Mouse (Mus musculus) thymus, adult 2 months (tissue): Measurements from ENCODE around the gene Ube2m. TPM values are rescaled to one million over a fixed set of nuclear protein-coding genes. Genes with fewer than 3 reads are reported as not detected.

Experiments
- DNase-seq: peaks from one replicate; pipeline ENCODE4 v3.0.0; 2021
- H3K27ac ChIP-seq: fragments of 200-500 bp; 2 replicates; pipeline ENCODE4 v1.5.1; 2012; ENCODE audit warnings: low read length, control low read depth; ENCODE audit not compliant: control insufficient read depth, insufficient read depth
- H3K27me3 ChIP-seq: fragments of 200-500 bp; 2 replicates; pipeline ENCODE4 v1.6.1; 2012; ENCODE audit warnings: mild to moderate bottlenecking, low read length, moderate library complexity, mixed read lengths; ENCODE audit not compliant: control insufficient read depth, insufficient read depth
- H3K36me3 ChIP-seq: fragments of 200-500 bp; 2 replicates; pipeline ENCODE4 v1.6.1; 2012; ENCODE audit warnings: mild to moderate bottlenecking, low read length, moderate library complexity; ENCODE audit not compliant: control insufficient read depth, insufficient read depth
- H3K4me1 ChIP-seq: fragments of 200-500 bp; replicated peaks from 2 replicates; pipeline ENCODE4 v1.6.1; 2012; ENCODE audit warnings: low read length; ENCODE audit not compliant: control insufficient read depth, insufficient read depth
- H3K4me3 ChIP-seq: fragments of 200-500 bp; 2 replicates; pipeline ENCODE4 v1.5.1; 2012; ENCODE audit warnings: mild to moderate bottlenecking, low read length, control low read depth, moderate library complexity; ENCODE audit not compliant: control insufficient read depth, insufficient read depth
- CTCF ChIP-seq: fragments of 200-500 bp; IDR thresholded peaks from 2 replicates; pipeline ENCODE4 v1.5.1; 2012; ENCODE audit warnings: mild to moderate bottlenecking, control low read depth, low read length, moderate library complexity, borderline replicate concordance; ENCODE audit not compliant: control insufficient read depth, poor library complexity, insufficient read depth; ENCODE audit errors: extremely low read depth
- POLR2A ChIP-seq: fragments of 200-500 bp; IDR thresholded peaks from 2 replicates; pipeline ENCODE4 v1.6.1; 2012; ENCODE audit warnings: mild to moderate bottlenecking, low read length, control low read depth, moderate library complexity; ENCODE audit not compliant: control insufficient read depth, poor library complexity, insufficient read depth; ENCODE audit errors: extremely low read depth
- WGBS: fragments of 180-500 bp; shearing (Covaris S2); methylation state at CpG from one replicate; pipeline ENCODE4 v1.1.7; 2018; 5-methylcytosine and 5-hydroxymethylcytosine counted together
- polyA plus RNA-seq: library from polyadenylated mRNA; depleted of rRNA; stranded (reverse); fragments of >200 nt; gene quantifications from 2 replicates; pipeline ENCODE4 v1.2.3, GENCODE M21; 2012

The Ube2m gene
- polyA plus RNA-seq, 1 experiment: 236 TPM

DNA sequence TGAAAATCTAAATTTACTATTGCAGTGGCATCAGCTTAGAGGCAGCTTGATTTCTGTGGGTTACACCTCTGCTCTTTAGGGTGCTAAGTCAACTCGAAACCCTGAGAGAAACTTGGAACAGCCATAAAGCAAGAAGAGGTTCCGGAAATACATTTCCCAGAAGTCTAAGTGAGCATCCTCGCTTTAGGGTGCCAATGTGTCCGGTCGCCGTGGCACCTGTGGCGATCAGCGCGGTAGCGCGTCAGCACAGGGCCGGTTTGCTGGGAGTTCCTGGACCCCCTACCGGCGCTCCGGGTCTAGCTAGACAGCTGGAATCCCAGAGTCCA lies 15.8 kb upstream of the Ube2m start:
- no peak for TF ChIP-seq CTCF
- TF ChIP-seq POLR2A: no peak
- Histone ChIP-seq H3K4me1 (0 out of 2 replicates have a peak, but pooled peaks cover 2% of the 10 kb centered on the region), H3K4me3 (peak overlapping the region; percentile 78), H3K27ac (no peak overlapping the region), H3K27me3 (no peaks in the 10 kb centered on the region), H3K36me3 (no peaks in the 10 kb centered on the region)
- WGBS: 5% methylated on average over 15 of the region's 15 CpGs
- DNase-seq: no peak

DNA sequence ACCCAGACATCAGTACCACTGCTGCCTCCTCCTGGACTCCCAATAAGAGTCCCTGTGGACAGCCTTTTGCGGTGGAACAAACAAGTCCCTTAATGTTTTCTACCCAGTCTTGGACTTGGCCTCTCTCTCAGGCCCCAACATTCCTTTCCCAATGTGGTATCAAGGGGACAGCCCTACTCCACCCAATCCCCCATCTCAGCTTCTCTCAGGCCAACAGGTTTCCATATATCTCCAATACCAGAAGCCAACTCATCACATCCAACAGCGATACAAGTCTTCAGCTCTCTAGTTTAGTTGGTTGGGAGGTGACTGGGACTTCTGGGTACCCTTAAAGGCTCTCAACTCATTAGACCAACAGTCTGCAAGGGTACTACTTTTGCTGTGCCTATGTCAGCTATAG lies 15.4 kb upstream of the Ube2m start:
- no peak for TF ChIP-seq CTCF
- no peak for TF ChIP-seq POLR2A
- H3K4me1 ChIP-seq: 0 out of 2 replicates have a peak, but pooled peaks cover 2% of the 10 kb centered on the region
- H3K27ac ChIP-seq: no peak overlapping the region
- H3K27me3 ChIP-seq: no peaks in the 10 kb centered on the region
- no peak overlapping the region for H3K4me3 ChIP-seq
- no peak for DNase-seq
- H3K36me3 ChIP-seq: no peaks in the 10 kb centered on the region
- WGBS: 96% methylated on average over 2 of the region's 2 CpGs

DNA sequence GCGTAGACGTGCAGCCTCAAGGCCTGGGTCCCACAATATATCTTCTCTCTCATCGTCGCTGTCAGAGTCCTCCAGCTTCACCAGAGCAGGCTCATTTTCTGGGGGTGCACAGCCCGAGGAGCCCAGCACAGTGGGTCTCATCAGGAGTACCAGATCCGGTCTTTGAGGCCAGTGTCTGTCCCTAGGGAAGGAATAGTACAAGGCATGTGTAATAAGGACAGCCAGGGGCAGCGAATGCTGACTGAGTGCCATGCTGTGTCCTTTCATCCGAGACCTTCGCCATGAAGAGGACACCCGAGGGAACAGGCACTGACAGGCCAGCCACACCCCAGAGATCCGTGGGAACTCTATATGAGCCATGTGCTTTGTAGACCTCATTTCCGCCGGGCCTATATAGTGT lies 14.9 kb upstream of the Ube2m start:
- WGBS: 95% methylated on average over 13 of the region's 13 CpGs
- Histone ChIP-seq H3K27me3 (no peaks in the 10 kb centered on the region), H3K36me3 (no peaks in the 10 kb centered on the region), H3K27ac (no peak overlapping the region), H3K4me3 (no peak overlapping the region), H3K4me1 (0 out of 2 replicates have a peak, but pooled peaks cover 2% of the 10 kb centered on the region)
- TF ChIP-seq CTCF (no peak), POLR2A (no peak)
- no peak for DNase-seq

DNA sequence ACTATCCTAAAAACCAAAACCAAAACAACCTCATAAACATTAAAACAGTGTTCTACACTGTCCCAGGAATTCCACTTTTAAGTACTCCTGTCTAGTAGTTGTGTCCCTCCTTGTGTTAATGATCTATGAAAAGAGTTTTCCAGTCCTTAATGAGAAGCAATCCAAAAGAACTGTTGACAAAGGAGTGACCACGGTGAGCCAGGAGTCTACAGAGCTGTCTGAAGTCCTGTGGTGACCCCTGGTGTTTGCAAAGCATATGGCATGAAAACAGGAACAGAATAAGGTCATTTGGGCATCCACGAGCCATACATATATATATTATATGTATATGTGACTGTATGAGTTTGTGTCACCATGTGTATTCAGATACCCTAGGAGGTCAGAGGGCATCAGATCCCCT lies 8.0 kb upstream of the Ube2m start:
- TF ChIP-seq POLR2A: no peak
- no peak for TF ChIP-seq CTCF
- Histone ChIP-seq H3K27ac (no peak overlapping the region), H3K4me1 (peaks cover 10% of the 10 kb centered on the region), H3K4me3 (no peak overlapping the region), H3K36me3 (no peaks in the 10 kb centered on the region), H3K27me3 (peaks cover 19% of the 10 kb centered on the region; the same call in 1 of the 2 replicates)
- 2% methylated on average over 2 of the region's 2 CpGs for WGBS
- peak; percentile 72 for DNase-seq

DNA sequence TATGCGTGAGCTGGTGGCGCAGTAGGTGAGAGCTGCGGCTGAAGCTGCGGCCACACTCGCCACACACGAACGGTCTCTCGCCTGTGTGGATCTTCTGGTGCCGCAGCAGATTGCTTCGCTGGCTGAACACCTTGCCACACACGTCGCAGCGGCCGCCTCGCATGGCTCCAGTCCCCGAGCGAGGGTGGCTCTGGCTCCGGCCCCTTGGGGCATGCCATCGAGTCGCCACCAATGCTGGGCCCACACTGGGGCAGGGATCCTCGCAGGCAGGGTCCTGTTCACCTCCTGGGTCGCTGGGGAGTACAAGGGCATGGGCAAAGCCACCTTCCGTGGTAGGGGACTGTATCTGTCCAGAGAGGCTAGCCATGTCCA lies 6.2 kb upstream of the Ube2m start:
- H3K27ac ChIP-seq: no peak overlapping the region
- no peaks in the 10 kb centered on the region for H3K36me3 ChIP-seq
- peaks cover 19% of the 10 kb centered on the region; the same call in 1 of the 2 replicates for H3K27me3 ChIP-seq
- no peak for TF ChIP-seq CTCF
- H3K4me3 ChIP-seq: no peak overlapping the region
- no peak for DNase-seq
- 8% methylated on average over 23 of the region's 23 CpGs for WGBS
- peaks cover 10% of the 10 kb centered on the region for H3K4me1 ChIP-seq

DNA sequence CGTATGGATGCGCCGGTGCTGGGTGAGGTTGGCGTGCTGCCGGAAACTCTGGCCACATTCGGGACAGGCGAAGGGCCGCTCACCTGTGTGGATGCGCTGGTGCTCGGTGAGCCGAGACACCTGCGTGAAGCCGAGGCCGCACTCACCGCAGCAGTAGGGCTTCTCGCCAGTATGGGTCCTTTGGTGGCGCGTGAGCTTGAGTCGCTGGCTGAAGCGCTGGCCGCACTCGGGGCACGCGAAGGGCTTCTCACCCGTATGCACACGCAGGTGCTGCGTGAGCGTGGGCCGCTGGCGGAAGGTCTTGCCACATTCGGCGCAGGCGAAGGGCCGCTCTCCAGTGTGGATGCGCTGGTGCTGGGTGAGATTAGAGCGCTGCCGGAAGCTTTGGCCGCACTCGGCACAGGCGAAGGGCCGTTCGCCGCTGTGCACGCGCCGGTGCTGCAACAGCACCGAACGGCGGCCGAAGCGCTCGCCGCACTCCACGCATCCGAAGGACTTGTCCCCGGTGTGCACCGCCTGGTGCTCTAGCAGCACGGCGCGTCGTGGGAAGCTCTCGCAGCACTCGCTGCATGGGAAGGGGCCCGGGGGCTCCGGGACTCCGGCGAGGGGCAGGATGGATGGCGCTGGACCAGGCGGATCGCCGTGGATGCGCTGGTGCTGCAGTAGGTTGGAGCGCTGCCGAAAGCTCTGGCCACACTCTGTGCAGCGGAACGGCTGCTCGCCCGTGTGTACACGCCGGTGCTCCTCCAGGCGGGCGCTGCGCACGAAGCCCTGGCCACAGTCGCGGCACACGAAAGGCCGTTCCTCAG lies 5.6 kb upstream of the Ube2m start:
- Histone ChIP-seq H3K4me3 (no peak overlapping the region), H3K27ac (no peak overlapping the region), H3K27me3 (peaks cover 19% of the 10 kb centered on the region; the same call in 1 of the 2 replicates), H3K36me3 (no peaks in the 10 kb centered on the region), H3K4me1 (peaks cover 14% of the 10 kb centered on the region)
- 16% methylated on average over 88 of the region's 88 CpGs for WGBS
- TF ChIP-seq CTCF (no peak), POLR2A (no peak)
- no peak for DNase-seq

DNA sequence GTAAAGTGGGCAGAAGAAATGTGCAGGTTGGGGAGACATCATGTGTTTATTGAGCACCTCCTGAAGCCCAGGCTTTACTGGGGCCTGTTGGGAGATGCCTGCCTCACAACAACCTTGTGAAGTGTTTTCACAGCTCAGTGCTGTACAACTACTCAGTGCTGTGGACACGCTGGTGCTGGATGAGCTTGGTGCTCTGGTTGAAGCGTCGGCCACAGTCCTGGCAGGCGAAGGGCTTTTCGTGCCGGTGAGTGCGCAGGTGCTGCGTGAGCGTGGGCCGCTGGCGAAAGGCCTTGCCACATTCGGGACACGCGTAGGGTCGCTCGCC lies 5.0 kb upstream of the Ube2m start:
- 88% methylated on average over 16 of the region's 16 CpGs for WGBS
- TF ChIP-seq POLR2A: no peak
- no peak for TF ChIP-seq CTCF
- Histone ChIP-seq H3K36me3 (no peaks in the 10 kb centered on the region), H3K4me3 (no peak overlapping the region), H3K4me1 (peaks cover 17% of the 10 kb centered on the region), H3K27me3 (peaks cover 19% of the 10 kb centered on the region; the same call in 1 of the 2 replicates), H3K27ac (no peak overlapping the region)
- DNase-seq: no peak
